In genomic region chr11:120399319-120399718, GRCm38 (mm10) we compare ENCODE assay signal across 22 mouse cellular contexts. TPM values are rescaled to one million over a fixed set of nuclear protein-coding genes. Genes with fewer than 3 reads are reported as not detected.
DNase-seq lines count a peak whose midpoint lies in the region; ATAC-seq lines count a peak whose summit lies in the region.
"Had no signal": no experiment of that assay in that cellular context is flagged by ENCODE, and none has a peak within 500 bp of the region (broad histone marks: within the 10 kb centered on the region; RNA-seq: fewer than 3 reads in every experiment).

No protein-coding gene starts in this region.

- H3K4me1 ChIP-seq in liver, embryonic 11.5 days (replicated peaks; ENCODE audit: control insufficient read depth, insufficient read depth, low read length), result peaks cover 16% of the 10 kb centered on the region
- peaks cover 33% of the 10 kb centered on the region for H3K4me1 ChIP-seq in liver, embryonic 12.5 days
- H3K4me1 ChIP-seq in liver, embryonic 16.5 days (ENCODE audit: control insufficient read depth, low read depth, low read length), result peaks cover 20% of the 10 kb centered on the region
- H3K4me1 ChIP-seq: embryonic facial prominence, embryonic 12.5 days; heart, embryonic 13.5 days; hindbrain, embryonic 15.5 days had no signal

- ATAC-seq in liver, embryonic 11.5 days (replicated peaks; ENCODE audit: low FRiP score), result peak; percentile 68
- peak; percentile 76 for ATAC-seq in liver, embryonic 12.5 days
- peak; percentile 69 for ATAC-seq in liver, embryonic 16.5 days (ENCODE audit: low read depth)
- peak; percentile 83 for ATAC-seq in megakaryocyte-erythroid progenitor cell, adult 5-6 weeks (replicated peaks; ENCODE audit: low FRiP score, low TSS enrichment, poor library complexity, severe bottlenecking)
- ATAC-seq: forebrain, embryonic 16.5 days; intestine, embryonic 16.5 days had no signal

- peaks cover 40% of the 10 kb centered on the region for H3K36me3 ChIP-seq in liver, embryonic 11.5 days (ENCODE audit: control insufficient read depth, insufficient read depth, low read length)
- H3K36me3 ChIP-seq in liver, embryonic 12.5 days, result peaks cover 96% of the 10 kb centered on the region
- peaks cover 49% of the 10 kb centered on the region for H3K36me3 ChIP-seq in liver, embryonic 16.5 days (ENCODE audit: control insufficient read depth, insufficient read depth)

- DNase-seq in liver, embryonic 11.5 days (ENCODE audit: low spot score), result no peak
- DNase-seq in liver, result no peak
- DNase-seq in adrenal gland, postnatal 10 days, result no peak
- DNase-seq in adrenal gland, adult 18-20 months (ENCODE audit: low spot score in 2 of 2), result no peak
- DNase-seq in layer of hippocampus, adult 9-10 months (ENCODE audit: low spot score), result no peak
- DNase-seq: adrenal gland, adult 2 months; cerebellum, adult 18-20 months; cerebellum, adult 9-11 months; gastrocnemius, adult 2 months; gastrocnemius, postnatal 25 days; heart, postnatal 36 days had no signal

- no peaks in the 10 kb centered on the region for H3K27me3 ChIP-seq in liver, embryonic 11.5 days (replicated peaks; ENCODE audit: control insufficient read depth, insufficient read depth, low read length)
- no peaks in the 10 kb centered on the region for H3K27me3 ChIP-seq in liver, embryonic 12.5 days (replicated peaks)
- no peaks in the 10 kb centered on the region for H3K27me3 ChIP-seq in liver, embryonic 16.5 days (ENCODE audit: control insufficient read depth, insufficient read depth, low read depth, low read length)
- H3K27me3 ChIP-seq: embryonic facial prominence, embryonic 12.5 days; heart, embryonic 13.5 days; hindbrain, embryonic 15.5 days had no signal

- 57% methylated on average over 2 of the region's 2 CpGs for WGBS in liver, embryonic 11.5 days
- 31% methylated on average over 2 of the region's 2 CpGs for WGBS in liver, embryonic 12.5 days (ENCODE audit: insufficient replicate concordance)
- 16% methylated on average over 2 of the region's 2 CpGs for WGBS in liver, embryonic 16.5 days (ENCODE audit: insufficient replicate concordance)

- H3K4me2 ChIP-seq in liver, embryonic 11.5 days, result peak overlapping the region; percentile 5; the same call in 1 of the 2 replicates
- H3K4me2 ChIP-seq in liver, embryonic 12.5 days, result peak overlapping the region; percentile 28
- H3K4me2 ChIP-seq in liver, embryonic 16.5 days (ENCODE audit: low read depth, low read length), result no peak overlapping the region
- H3K4me2 ChIP-seq: embryonic facial prominence, embryonic 12.5 days; heart, embryonic 13.5 days; hindbrain, embryonic 15.5 days had no signal

- peak overlapping the region; percentile 28 for H3K27ac ChIP-seq in liver, embryonic 11.5 days (ENCODE audit: low read depth, low read length)
- H3K27ac ChIP-seq in liver, embryonic 12.5 days, result peak overlapping the region; percentile 65
- H3K27ac ChIP-seq in liver, embryonic 16.5 days (ENCODE audit: low read length), result peak overlapping the region; percentile 34; the same call in 1 of the 2 replicates
- H3K27ac ChIP-seq: embryonic facial prominence, embryonic 12.5 days; gastrocnemius, adult 2 months; heart, embryonic 13.5 days; hindbrain, embryonic 15.5 days had no signal

- no peak overlapping the region for H3K4me3 ChIP-seq in liver, embryonic 11.5 days (ENCODE audit: low read depth, low read length)
- H3K4me3 ChIP-seq in liver, embryonic 12.5 days, result no peak overlapping the region
- H3K4me3 ChIP-seq in liver, embryonic 16.5 days (ENCODE audit: low read depth, low read length), result no peak overlapping the region
- H3K4me3 ChIP-seq: embryonic facial prominence, embryonic 12.5 days; gastrocnemius, adult 2 months; heart, embryonic 13.5 days; hindbrain, embryonic 15.5 days had no signal

- no peak overlapping the region for H3K9ac ChIP-seq in liver, embryonic 11.5 days (ENCODE audit: low read depth, low read length)
- 0 out of 2 replicates have a peak overlapping the region, but pooled peaks have one; percentile 18 for H3K9ac ChIP-seq in liver, embryonic 12.5 days
- H3K9ac ChIP-seq in liver, embryonic 16.5 days (ENCODE audit: low read depth, low read length), result no peak overlapping the region
- H3K9ac ChIP-seq: embryonic facial prominence, embryonic 12.5 days; heart, embryonic 13.5 days; hindbrain, embryonic 15.5 days had no signal

- no peaks in the 10 kb centered on the region for H3K9me3 ChIP-seq in liver, embryonic 11.5 days (ENCODE audit: control insufficient read depth, low read length)
- no peaks in the 10 kb centered on the region for H3K9me3 ChIP-seq in liver, embryonic 12.5 days (replicated peaks)
- no peaks in the 10 kb centered on the region for H3K9me3 ChIP-seq in liver, embryonic 16.5 days (replicated peaks; ENCODE audit: control insufficient read depth, low read length)
- H3K9me3 ChIP-seq: embryonic facial prominence, embryonic 12.5 days; heart, embryonic 13.5 days; hindbrain, embryonic 15.5 days had no signal

RNA-seq across cellular contexts. Expression of gene Faap100, which starts 20.8 kb away (rescaled TPM):
- polyA plus RNA-seq in liver, embryonic 11.5 days (2014; fragmentation: Nextera tagmentation; extraction: Ambion mirVana), result 22.8 and 23.2 TPM in 2 replicates
- 12.8 and 13.1 TPM in 2 replicates for polyA plus RNA-seq in liver, embryonic 12.5 days (2016; fragmentation: Nextera tagmentation; extraction: Ambion mirVana)
- polyA plus RNA-seq in liver, embryonic 16.5 days (2015; fragmentation: Nextera tagmentation; extraction: Ambion mirVana), result 6.0 and 6.5 TPM in 2 replicates
- 31.0 and 34.7 TPM in 2 replicates for total RNA-seq in megakaryocyte-erythroid progenitor cell, adult 5-6 weeks (2014; fragmentation: Nextera tagmentation)
- 11.3 and 11.6 TPM in 2 replicates for total RNA-seq in megakaryocyte-erythroid progenitor cell, adult 5-6 weeks (2017)
- 10 to 100 TPM; 19.5 to 26.4 TPM for total RNA-seq in adrenal gland, postnatal 10 days (2021)
- total RNA-seq in adrenal gland, adult 18-20 months (2021), result 10 to 100 TPM; 15.1 to 19.7 TPM

RNA-seq across cellular contexts. Expression of gene Fscn2, which starts 38.0 kb away (rescaled TPM):
- polyA plus RNA-seq in liver, embryonic 11.5 days (2014; fragmentation: Nextera tagmentation; extraction: Ambion mirVana), result 0.29 TPM in 1 of 2 replicates, not detected in the other
- 0.16 and 0.18 TPM in 2 replicates for polyA plus RNA-seq in liver, embryonic 12.5 days (2016; fragmentation: Nextera tagmentation; extraction: Ambion mirVana)
- not detected in 2 replicates for polyA plus RNA-seq in liver, embryonic 16.5 days (2015; fragmentation: Nextera tagmentation; extraction: Ambion mirVana)
- total RNA-seq in megakaryocyte-erythroid progenitor cell, adult 5-6 weeks (2014; fragmentation: Nextera tagmentation), result not detected in 2 replicates
- not detected in 2 replicates for total RNA-seq in megakaryocyte-erythroid progenitor cell, adult 5-6 weeks (2017)
- total RNA-seq in adrenal gland, postnatal 10 days (2021), result under 1 TPM; 0.15 to 0.45 TPM
- total RNA-seq in adrenal gland, adult 18-20 months (2021), result under 1 TPM in 1 of 2 experiments, not detected in 1; 0.33 TPM
- total RNA-seq: granulocyte monocyte progenitor cell, adult 5-6 weeks; heart, adult 8-10 months; heart, postnatal 36 days had no signal

RNA-seq across cellular contexts. Expression of gene Nploc4, which starts 38.2 kb away (rescaled TPM):
- 44.5 and 47.2 TPM in 2 replicates for polyA plus RNA-seq in liver, embryonic 11.5 days (2014; fragmentation: Nextera tagmentation; extraction: Ambion mirVana)
- polyA plus RNA-seq in liver, embryonic 12.5 days (2016; fragmentation: Nextera tagmentation; extraction: Ambion mirVana), result 44.9 and 46.3 TPM in 2 replicates
- 18.5 and 19.0 TPM in 2 replicates for polyA plus RNA-seq in liver, embryonic 16.5 days (2015; fragmentation: Nextera tagmentation; extraction: Ambion mirVana)
- 59.3 and 65.2 TPM in 2 replicates for total RNA-seq in megakaryocyte-erythroid progenitor cell, adult 5-6 weeks (2014; fragmentation: Nextera tagmentation)
- 32.5 and 41.1 TPM in 2 replicates for total RNA-seq in megakaryocyte-erythroid progenitor cell, adult 5-6 weeks (2017)
- total RNA-seq in adrenal gland, postnatal 10 days (2021), result 10 to 100 TPM; 59.7 to 67.0 TPM
- 10 to 100 TPM; 85.2 to 95.8 TPM for total RNA-seq in adrenal gland, adult 18-20 months (2021)

RNA-seq across cellular contexts. Expression of gene Tspan10, which starts 43.1 kb away (rescaled TPM):
- 0.10 TPM in 1 of 2 replicates, not detected in the other for polyA plus RNA-seq in liver, embryonic 11.5 days (2014; fragmentation: Nextera tagmentation; extraction: Ambion mirVana)
- polyA plus RNA-seq in liver, embryonic 12.5 days (2016; fragmentation: Nextera tagmentation; extraction: Ambion mirVana), result not detected in 2 replicates
- polyA plus RNA-seq in liver, embryonic 16.5 days (2015; fragmentation: Nextera tagmentation; extraction: Ambion mirVana), result not detected in 2 replicates
- total RNA-seq in megakaryocyte-erythroid progenitor cell, adult 5-6 weeks (2014; fragmentation: Nextera tagmentation), result not detected in 2 replicates
- total RNA-seq in megakaryocyte-erythroid progenitor cell, adult 5-6 weeks (2017), result not detected in 2 replicates
- 1 to 10 TPM in 1 of 2 experiments, under 1 TPM in 1; 0.30 to 2.6 TPM for total RNA-seq in adrenal gland, postnatal 10 days (2021)
- total RNA-seq in adrenal gland, adult 18-20 months (2021), result 1 to 10 TPM in 1 of 2 experiments, not detected in 1; 4.5 TPM
- total RNA-seq: granulocyte monocyte progenitor cell, adult 5-6 weeks had no signal
- polyA plus RNA-seq: adrenal gland, adult 2 months; forebrain, embryonic 16.5 days; heart, embryonic 13.5 days; hindbrain, embryonic 11.5 days; hindbrain, embryonic 15.5 days; intestine, embryonic 16.5 days had no signal

RNA-seq across cellular contexts. Expression of gene Actg1, which starts 51.0 kb away (rescaled TPM):
- polyA plus RNA-seq in liver, embryonic 11.5 days (2014; fragmentation: Nextera tagmentation; extraction: Ambion mirVana), result 1,592 and 1,704 TPM in 2 replicates
- polyA plus RNA-seq in liver, embryonic 12.5 days (2016; fragmentation: Nextera tagmentation; extraction: Ambion mirVana), result 952 and 1,008 TPM in 2 replicates
- 531 and 545 TPM in 2 replicates for polyA plus RNA-seq in liver, embryonic 16.5 days (2015; fragmentation: Nextera tagmentation; extraction: Ambion mirVana)
- total RNA-seq in megakaryocyte-erythroid progenitor cell, adult 5-6 weeks (2014; fragmentation: Nextera tagmentation), result 774 and 823 TPM in 2 replicates
- 492 and 662 TPM in 2 replicates for total RNA-seq in megakaryocyte-erythroid progenitor cell, adult 5-6 weeks (2017)
- total RNA-seq in adrenal gland, postnatal 10 days (2021), result 100 to 1,000 TPM; 954 to 956 TPM
- total RNA-seq in adrenal gland, adult 18-20 months (2021), result 1,000 to 10,000 TPM in 1 of 2 experiments, 100 to 1,000 TPM in 1; 972 to 2,157 TPM
